Mouse (Mus musculus): ENCODE measurements at regions not wholly inside any gene's neighbourhood (a gene's known extent, or its start where the extent isn't known, plus 50 kb on each side); places are given as distances from the start of the nearest gene placed in this dataset.
A peak's percentile ranks its signal among the peaks of the same experiment; 100 is the strongest.

- DNase-seq (ENCODE audit: low spot score in 2 of 2) = no peak
Measured at GRCm38 (mm10) chr15:72101730-72102129, 1732.6 kb upstream of the Gm6569 start.

- DNase-seq (ENCODE audit: low spot score in 2 of 2) = no peak
Measured at GRCm38 (mm10) chr15:72105830-72106413, 1728.4 kb upstream of the Gm6569 start.

GRCm38 (mm10) chr15:72110520-72110919 lies 1723.8 kb upstream of the Gm6569 start:
- DNase-seq (ENCODE audit: low spot score in 2 of 2) = no peak

- DNase-seq (ENCODE audit: low spot score in 2 of 2) = no peak
Measured at GRCm38 (mm10) chr15:72116772-72117171, 1717.6 kb upstream of the Gm6569 start.

GRCm38 (mm10) chr15:72134226-72134625 lies 1700.1 kb upstream of the Gm6569 start:
- no peak for DNase-seq (ENCODE audit: low spot score in 2 of 2)

GRCm38 (mm10) chr15:72135992-72136617 lies 1698.3 kb upstream of the Gm6569 start:
- DNase-seq (ENCODE audit: low spot score in 2 of 2) = no peak

- no peak for DNase-seq (ENCODE audit: low spot score in 2 of 2)
Measured at GRCm38 (mm10) chr15:72140122-72140521, 1694.2 kb upstream of the Gm6569 start.

GRCm38 (mm10) chr15:72150581-72150980 lies 1683.8 kb upstream of the Gm6569 start:
- DNase-seq (ENCODE audit: low spot score in 2 of 2) = no peak

GRCm38 (mm10) chr15:72158505-72158904 lies 1675.9 kb upstream of the Gm6569 start:
- DNase-seq (ENCODE audit: low spot score in 2 of 2) = no peak

GRCm38 (mm10) chr15:72200861-72201260 lies 1633.5 kb upstream of the Gm6569 start:
- DNase-seq (ENCODE audit: low spot score in 2 of 2) = no peak

- no peak for DNase-seq (ENCODE audit: low spot score in 2 of 2)
Measured at GRCm38 (mm10) chr15:72201791-72202190, 1632.6 kb upstream of the Gm6569 start.

GRCm38 (mm10) chr15:72205240-72205799 lies 1629.0 kb upstream of the Gm6569 start:
- DNase-seq (ENCODE audit: low spot score in 2 of 2) = no peak

- peak; percentile 93 to 95 for DNase-seq (ENCODE audit: low spot score in 2 of 2)
Measured at GRCm38 (mm10) chr15:72205950-72206349, 1628.4 kb upstream of the Gm6569 start.

GRCm38 (mm10) chr15:72207589-72207988 lies 1626.8 kb upstream of the Gm6569 start:
- no peak for DNase-seq (ENCODE audit: low spot score in 2 of 2)

GRCm38 (mm10) chr15:72208076-72208475 lies 1626.3 kb upstream of the Gm6569 start:
- DNase-seq (ENCODE audit: low spot score in 2 of 2) = no peak

- peak in 1 of 2 experiments; percentile 16 for DNase-seq (ENCODE audit: low spot score in 2 of 2)
Measured at GRCm38 (mm10) chr15:72208973-72209372, 1625.4 kb upstream of the Gm6569 start.

GRCm38 (mm10) chr15:72217731-72218130 lies 1616.6 kb upstream of the Gm6569 start:
- no peak for DNase-seq (ENCODE audit: low spot score in 2 of 2)

- DNase-seq (ENCODE audit: low spot score in 2 of 2) = no peak
Measured at GRCm38 (mm10) chr15:72219985-72220384, 1614.4 kb upstream of the Gm6569 start.

- DNase-seq (ENCODE audit: low spot score in 2 of 2) = no peak
Measured at GRCm38 (mm10) chr15:72220786-72221185, 1613.6 kb upstream of the Gm6569 start.

- peak; percentile 31 to 52 for DNase-seq (ENCODE audit: low spot score in 2 of 2)
Measured at GRCm38 (mm10) chr15:72232355-72232754, 1602.0 kb upstream of the Gm6569 start.

GRCm38 (mm10) chr15:72264619-72265018 lies 1569.7 kb upstream of the Gm6569 start:
- DNase-seq (ENCODE audit: low spot score in 2 of 2) = no peak

GRCm38 (mm10) chr15:72283846-72284245 lies 1550.5 kb upstream of the Gm6569 start:
- no peak for DNase-seq (ENCODE audit: low spot score in 2 of 2)

- no peak for DNase-seq (ENCODE audit: low spot score in 2 of 2)
Measured at GRCm38 (mm10) chr15:72296648-72297047, 1537.7 kb upstream of the Gm6569 start.

All from left cerebral cortex, adult 18-20 months (tissue).